Mouse (Mus musculus) CD4-positive naive resting alpha-beta T cell, adult 57 days (primary cell): ENCODE data around the gene Bpnt1. TPM values are rescaled to one million over a fixed set of nuclear protein-coding genes. Genes with fewer than 3 reads are reported as not detected.

ENCODE experiments used
- total RNA-seq: library from RNA; stranded (reverse); gene quantifications from one replicate; pipeline ENCODE4 v1.2.4, GENCODE M21; 2023

Gene Bpnt1
- 25.9 TPM for total RNA-seq

DNA sequence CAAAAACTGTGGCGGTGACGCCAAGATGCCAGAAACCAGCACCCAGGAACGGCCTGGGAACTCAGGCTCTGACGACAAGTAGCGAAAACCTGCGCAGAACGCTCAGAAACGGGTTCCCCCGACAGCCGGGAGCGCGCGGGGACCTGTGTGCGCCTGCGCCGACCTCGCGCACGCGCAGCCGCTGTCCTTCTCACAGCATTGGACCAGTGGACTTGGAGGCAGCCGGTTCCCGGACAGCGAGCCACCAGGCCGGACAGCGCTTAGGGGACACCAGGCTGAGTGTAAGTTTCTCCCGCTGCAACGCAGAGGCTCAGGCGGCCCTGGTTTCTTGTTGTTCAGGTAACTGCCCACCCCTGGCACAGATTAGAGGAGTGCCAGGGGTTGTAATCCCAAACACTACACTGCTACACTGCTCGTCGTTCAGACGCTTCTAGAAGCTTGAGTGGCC, at the start of gene Bpnt1:
Gene Bpnt1 (plus strand): TSS at position 167 of the 448 bp plus-strand sequence.

GRCm38 (mm10) chr1:185328721-185329610, 3.0 kb upstream of the Bpnt1 start, which contains the start of gene Iars2:
Gene Iars2 (minus strand): TSS chr1:185329396.

GRCm38 (mm10) chr1:185362677-185363520, 30.9 kb downstream of the Bpnt1 start, which contains the start of gene Eprs:
Gene Eprs (plus strand): TSS chr1:185363044.

Other genes starting within 250 kb of the Bpnt1 start
- 50.5 TPM for gene Rab3gap2, start 128.0 kb upstream of the Bpnt1 start, total RNA-seq
- 32.3 TPM for gene Iars2, start 2.8 kb upstream of the Bpnt1 start, total RNA-seq
- 106 TPM for gene Eprs, start 30.9 kb downstream of the Bpnt1 start, total RNA-seq
- not detected for gene Slc30a10, start 122.7 kb downstream of the Bpnt1 start, total RNA-seq